27 mouse cellular contexts compared by ENCODE assay signal in the genomic region with DNA sequence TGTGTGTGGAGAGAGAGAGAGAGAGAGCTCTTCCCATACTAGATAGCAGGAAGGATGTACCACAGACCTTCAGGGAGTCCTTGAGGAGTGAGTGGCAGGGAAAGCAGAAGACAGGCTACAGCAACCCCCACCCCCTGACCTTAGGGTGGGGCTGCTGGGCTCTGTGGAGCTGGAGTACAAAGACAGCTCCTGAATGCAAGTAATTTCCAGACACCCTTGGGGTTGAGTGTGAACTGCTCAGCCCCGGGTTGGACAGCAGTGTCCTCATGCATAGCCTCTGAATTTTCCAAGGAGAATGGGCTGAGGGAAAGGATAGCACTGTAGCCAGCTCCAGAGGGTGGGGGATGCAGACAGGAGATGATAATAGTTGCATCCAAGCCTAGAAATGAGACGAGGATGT.
"Had no signal": no experiment of that assay in that cellular context is flagged by ENCODE, and none has a peak within 500 bp of the region (broad histone marks: within the 10 kb centered on the region; RNA-seq: fewer than 3 reads in every experiment).

No protein-coding gene starts in this region.

- H3K9me3 ChIP-seq: embryonic facial prominence, embryonic 10.5 days; embryonic facial prominence, embryonic 12.5 days; embryonic facial prominence, embryonic 13.5 days; embryonic facial prominence, embryonic 15.5 days; forebrain, embryonic 10.5 days; forebrain, embryonic 12.5 days; forebrain, embryonic 13.5 days; forebrain, embryonic 15.5 days; heart, embryonic 10.5 days had no signal

- H3K27me3 ChIP-seq: embryonic facial prominence, embryonic 12.5 days; embryonic facial prominence, embryonic 13.5 days; embryonic facial prominence, embryonic 15.5 days; forebrain, embryonic 12.5 days; forebrain, embryonic 13.5 days; forebrain, embryonic 15.5 days had no signal

- DNase-seq: cerebellum, adult 8-10 months; cerebellum, adult 9-10 months; cerebellum, adult 9-11 months; cerebellum, postnatal 10 days; cerebellum, postnatal 14 days; cerebellum, postnatal 25 days; cerebellum, postnatal 36 days; embryo, embryonic 11 days; forebrain, postnatal 0 days; gastrocnemius, adult 2 months; gastrocnemius, postnatal 10 days; gastrocnemius, postnatal 14 days; gastrocnemius, postnatal 25 days; gastrocnemius, postnatal 36 days; heart, adult 18-20 months had no signal

- H3K4me1 ChIP-seq: embryonic facial prominence, embryonic 10.5 days; embryonic facial prominence, embryonic 12.5 days; embryonic facial prominence, embryonic 13.5 days; embryonic facial prominence, embryonic 15.5 days; forebrain, embryonic 10.5 days; forebrain, embryonic 12.5 days; forebrain, embryonic 13.5 days; forebrain, embryonic 15.5 days; heart, embryonic 10.5 days had no signal

- H3K9ac ChIP-seq: embryonic facial prominence, embryonic 12.5 days; embryonic facial prominence, embryonic 13.5 days; embryonic facial prominence, embryonic 15.5 days; forebrain, embryonic 12.5 days; forebrain, embryonic 13.5 days; forebrain, embryonic 15.5 days; forebrain, postnatal 0 days had no signal

- H3K27ac ChIP-seq: embryonic facial prominence, embryonic 10.5 days; embryonic facial prominence, embryonic 12.5 days; embryonic facial prominence, embryonic 13.5 days; embryonic facial prominence, embryonic 15.5 days; forebrain, embryonic 10.5 days; forebrain, embryonic 12.5 days; forebrain, embryonic 13.5 days; forebrain, embryonic 15.5 days; gastrocnemius, adult 2 months; heart, embryonic 10.5 days had no signal

- H3K4me3 ChIP-seq: embryonic facial prominence, embryonic 10.5 days; embryonic facial prominence, embryonic 12.5 days; embryonic facial prominence, embryonic 13.5 days; embryonic facial prominence, embryonic 15.5 days; erythroblast, embryonic 14.5 days; forebrain, embryonic 10.5 days; forebrain, embryonic 12.5 days; forebrain, embryonic 13.5 days; forebrain, embryonic 15.5 days; gastrocnemius, adult 2 months; heart, embryonic 10.5 days had no signal

- ATAC-seq: forebrain, embryonic 13.5 days; forebrain, embryonic 14.5 days; forebrain, embryonic 15.5 days; forebrain, embryonic 16.5 days; forebrain, postnatal 0 days had no signal

- H3K36me3 ChIP-seq: embryonic facial prominence, embryonic 10.5 days; embryonic facial prominence, embryonic 12.5 days; embryonic facial prominence, embryonic 13.5 days; embryonic facial prominence, embryonic 15.5 days; forebrain, embryonic 10.5 days; forebrain, embryonic 12.5 days; forebrain, embryonic 15.5 days; heart, embryonic 10.5 days had no signal

- H3K4me2 ChIP-seq: embryonic facial prominence, embryonic 12.5 days; embryonic facial prominence, embryonic 13.5 days; embryonic facial prominence, embryonic 15.5 days; forebrain, embryonic 12.5 days; forebrain, embryonic 13.5 days; forebrain, embryonic 15.5 days had no signal
